Mouse (Mus musculus) thymus, postnatal 36 days (tissue): Measurements from ENCODE around the gene Nfasc.

Experiments
- DNase-seq, 2 experiments: peaks; one replicate each; pipeline ENCODE4 v3.0.0; 2022; ENCODE audit warnings: mixed read lengths in 2 of 2

Gene Nfasc

GRCm38 (mm10) chr1:132741175-132741997, at the start of gene Nfasc:
TSS of gene Nfasc (minus strand) at chr1:132741797.
- DNase-seq, result peak in 1 of 2 experiments; percentile 21

DNA sequence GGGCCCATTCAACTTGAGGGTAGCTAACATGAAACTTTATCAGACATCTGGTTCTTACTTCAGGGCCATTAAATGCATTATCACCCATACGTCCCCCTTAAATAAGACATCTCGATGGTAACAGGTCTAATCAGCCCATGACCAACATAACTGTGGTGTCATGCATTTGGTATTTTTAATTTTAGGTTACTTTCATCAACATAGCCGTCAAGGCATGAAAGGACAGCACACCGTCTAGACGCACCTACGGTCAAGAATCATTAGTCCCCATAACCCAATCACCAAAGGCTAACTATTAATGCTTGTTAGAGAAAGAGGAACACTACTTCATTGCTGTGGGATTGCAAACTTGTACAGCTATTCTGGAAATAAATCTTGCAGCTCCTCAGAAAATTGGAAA, 49.5 kb upstream of the Nfasc start:
- DNase-seq, result no peak

- no peak for DNase-seq
These were observed 45.3 kb upstream of the Nfasc start for GRCm38 (mm10) chr1:132786866-132787265.

- no peak for DNase-seq
These were observed 40.2 kb upstream of the Nfasc start for GRCm38 (mm10) chr1:132781607-132782445.

GRCm38 (mm10) chr1:132780961-132781360, 39.4 kb upstream of the Nfasc start:
- DNase-seq, result no peak

DNA sequence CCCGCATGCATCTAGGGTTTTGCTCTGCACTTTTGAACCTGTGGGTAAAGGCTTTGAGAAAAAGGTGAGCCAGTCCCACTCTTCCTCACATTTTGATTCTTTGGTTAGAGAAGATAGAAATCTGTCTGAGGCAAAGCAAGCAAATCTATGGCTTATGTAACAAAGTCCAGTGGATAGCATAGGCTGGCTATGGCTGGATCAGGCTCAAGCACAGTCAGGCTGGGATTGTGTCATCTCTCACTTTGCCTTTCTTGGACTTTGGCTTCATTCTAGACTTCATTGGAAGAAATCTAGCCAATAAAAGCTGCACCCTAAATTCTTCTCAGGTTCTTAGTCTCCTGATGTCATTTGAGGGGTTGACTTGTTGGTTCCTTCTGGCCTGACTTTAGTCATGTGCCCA, 38.7 kb upstream of the Nfasc start:
- no peak for DNase-seq

DNA sequence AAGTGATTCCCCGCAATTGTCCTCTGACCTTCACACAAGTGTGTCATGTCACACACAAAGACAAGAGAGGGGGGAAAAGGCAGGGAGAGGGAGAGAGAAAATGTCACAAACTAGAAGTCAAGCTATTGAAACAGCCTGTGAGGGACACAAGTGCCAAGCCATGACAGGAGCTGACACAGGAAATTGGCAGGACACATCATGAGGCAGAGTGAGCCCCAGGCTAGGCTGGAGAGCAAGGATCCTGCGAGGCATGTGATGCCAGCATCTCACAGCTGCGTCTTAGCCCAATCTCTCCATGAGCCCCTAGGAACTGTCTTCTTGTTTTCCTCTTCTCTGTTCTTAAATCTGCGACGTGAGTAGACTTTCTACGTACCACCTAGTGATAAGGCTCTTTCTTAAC, 33.4 kb upstream of the Nfasc start:
- DNase-seq, result no peak

DNA sequence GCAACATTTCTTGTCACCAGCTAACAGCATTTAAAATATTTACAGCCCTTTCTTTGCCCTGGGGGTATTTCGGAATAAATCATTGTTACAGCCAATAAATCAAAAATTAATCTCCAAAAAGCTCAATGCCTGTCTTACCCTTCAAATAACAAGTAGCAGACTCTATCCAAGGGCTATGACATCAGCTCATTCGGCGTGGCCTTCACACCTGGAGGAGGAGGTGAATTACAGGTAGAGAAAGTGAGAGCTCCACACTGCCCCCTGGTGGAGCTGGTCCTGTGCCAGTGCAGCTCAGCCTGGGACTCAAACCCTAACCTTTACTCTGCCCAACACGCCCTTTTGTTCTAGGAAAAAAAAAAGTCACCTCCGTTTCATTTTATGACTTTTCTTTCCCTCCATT, 29.8 kb upstream of the Nfasc start:
- DNase-seq, result peak; percentile 39 to 54

DNA sequence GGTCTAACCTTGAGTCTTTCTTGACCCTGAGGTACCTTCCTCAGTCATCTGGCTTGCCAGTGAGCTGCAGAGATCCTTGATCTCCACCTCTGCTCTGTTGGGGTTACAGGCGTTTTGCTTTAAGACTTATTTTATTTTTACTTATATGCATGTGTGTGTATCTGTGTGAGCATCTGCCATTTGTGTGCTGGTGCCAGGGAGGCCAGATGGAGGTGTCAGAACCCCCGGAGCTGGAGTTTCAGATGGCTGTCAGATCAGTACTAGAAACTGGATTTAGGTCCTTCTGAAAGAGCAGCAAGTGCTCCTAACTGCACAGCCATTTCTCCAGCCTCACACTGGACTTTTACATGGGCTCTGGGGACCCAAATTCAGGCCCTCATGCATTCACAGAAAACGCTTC, 28.0 kb upstream of the Nfasc start:
- DNase-seq, result no peak

- no peak for DNase-seq
These were observed 25.8 kb upstream of the Nfasc start for GRCm38 (mm10) chr1:132767422-132767821.

GRCm38 (mm10) chr1:132765887-132766651, 24.5 kb upstream of the Nfasc start:
- DNase-seq, result no peak

- no peak for DNase-seq
These were observed 23.6 kb upstream of the Nfasc start for GRCm38 (mm10) chr1:132765222-132765621.

DNA sequence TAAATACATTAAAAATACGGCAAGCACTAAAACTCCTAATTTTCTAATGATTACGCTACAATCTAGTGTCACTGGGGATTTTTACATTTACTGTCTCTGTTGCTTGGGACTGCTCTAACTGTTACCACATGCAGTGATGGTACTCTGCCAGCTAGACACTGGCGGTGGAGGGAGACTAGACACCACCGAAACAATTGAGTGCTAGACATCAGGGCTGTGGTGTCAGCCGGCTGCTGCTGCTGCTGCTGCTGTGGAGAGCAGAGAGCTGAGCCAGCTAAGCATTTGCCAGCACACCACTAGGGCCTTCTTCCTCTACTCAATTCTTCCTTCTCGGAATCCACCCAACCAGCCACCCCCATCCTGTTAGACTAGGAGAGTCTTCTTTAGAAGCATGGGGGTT, 17.8 kb upstream of the Nfasc start:
- no peak for DNase-seq

GRCm38 (mm10) chr1:132758656-132759370, 17.2 kb upstream of the Nfasc start:
- peak; percentile 9 to 13 for DNase-seq

GRCm38 (mm10) chr1:132755211-132755610, 13.6 kb upstream of the Nfasc start:
- no peak for DNase-seq

GRCm38 (mm10) chr1:132749217-132749884, 7.8 kb upstream of the Nfasc start:
- DNase-seq, result no peak

GRCm38 (mm10) chr1:132746302-132746701, 4.7 kb upstream of the Nfasc start:
- no peak for DNase-seq

DNA sequence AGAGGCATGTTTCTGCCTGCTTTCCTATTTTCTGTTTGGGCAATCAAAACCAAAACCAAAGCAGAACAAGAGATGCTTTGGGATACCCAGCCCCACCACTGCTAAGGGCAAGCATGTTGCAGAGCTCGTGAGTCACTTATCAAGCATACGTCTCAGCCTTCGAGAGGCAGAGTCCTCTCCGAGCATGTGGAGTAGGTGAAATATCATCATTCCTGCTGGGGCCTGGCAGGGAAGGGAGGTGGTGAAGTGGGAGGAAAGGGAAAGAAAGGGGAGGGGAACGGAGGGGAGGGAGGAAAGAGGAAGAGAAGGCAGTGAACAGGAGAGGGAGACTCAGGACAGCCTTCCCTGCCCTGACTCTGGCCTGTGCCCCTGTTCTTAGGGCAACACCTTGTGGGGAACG, 4.0 kb upstream of the Nfasc start:
- no peak for DNase-seq

- DNase-seq, result no peak
These were observed 2.5 kb downstream of the Nfasc start for GRCm38 (mm10) chr1:132739077-132739521.

GRCm38 (mm10) chr1:132736171-132736570, 5.4 kb downstream of the Nfasc start:
- DNase-seq, result no peak

DNA sequence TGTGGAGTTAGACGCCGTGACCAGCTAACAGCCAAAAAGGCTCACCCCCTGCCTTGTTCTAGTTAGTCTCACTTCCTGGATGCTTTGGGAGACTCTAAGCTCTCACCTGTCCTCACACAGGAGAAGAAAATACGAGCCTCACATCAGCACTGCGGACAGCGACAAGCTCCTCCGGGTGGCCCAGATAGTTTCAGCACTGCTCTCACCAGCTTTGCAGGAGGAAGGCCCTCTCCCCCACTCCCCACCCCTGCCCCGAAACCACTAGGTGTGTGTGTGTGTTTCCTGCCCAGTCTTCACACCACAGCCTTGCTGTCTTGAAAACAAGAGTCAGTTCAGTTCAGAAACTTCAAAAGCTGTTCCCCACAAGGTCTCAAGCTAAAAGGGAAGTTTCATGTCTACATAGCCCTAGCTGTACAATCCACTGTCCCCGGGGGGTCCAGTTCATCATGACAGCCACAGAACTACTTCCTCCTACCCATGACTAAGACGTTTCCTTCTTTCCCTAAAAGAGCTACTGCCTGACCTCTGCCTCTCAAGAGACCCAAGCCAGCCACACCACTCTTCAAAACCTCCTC, 7.6 kb downstream of the Nfasc start:
- no peak for DNase-seq
